Mouse (Mus musculus): ENCODE measurements around the gene Myo18a. TPM values are rescaled to one million over a fixed set of nuclear protein-coding genes. Genes with fewer than 3 reads are reported as not detected.

Gene Myo18a
- 10 to 100 TPM; 15.9 to 48.2 TPM for polyA plus RNA-seq (2012; fragmentation: generic; extraction: Trizol)

DNA sequence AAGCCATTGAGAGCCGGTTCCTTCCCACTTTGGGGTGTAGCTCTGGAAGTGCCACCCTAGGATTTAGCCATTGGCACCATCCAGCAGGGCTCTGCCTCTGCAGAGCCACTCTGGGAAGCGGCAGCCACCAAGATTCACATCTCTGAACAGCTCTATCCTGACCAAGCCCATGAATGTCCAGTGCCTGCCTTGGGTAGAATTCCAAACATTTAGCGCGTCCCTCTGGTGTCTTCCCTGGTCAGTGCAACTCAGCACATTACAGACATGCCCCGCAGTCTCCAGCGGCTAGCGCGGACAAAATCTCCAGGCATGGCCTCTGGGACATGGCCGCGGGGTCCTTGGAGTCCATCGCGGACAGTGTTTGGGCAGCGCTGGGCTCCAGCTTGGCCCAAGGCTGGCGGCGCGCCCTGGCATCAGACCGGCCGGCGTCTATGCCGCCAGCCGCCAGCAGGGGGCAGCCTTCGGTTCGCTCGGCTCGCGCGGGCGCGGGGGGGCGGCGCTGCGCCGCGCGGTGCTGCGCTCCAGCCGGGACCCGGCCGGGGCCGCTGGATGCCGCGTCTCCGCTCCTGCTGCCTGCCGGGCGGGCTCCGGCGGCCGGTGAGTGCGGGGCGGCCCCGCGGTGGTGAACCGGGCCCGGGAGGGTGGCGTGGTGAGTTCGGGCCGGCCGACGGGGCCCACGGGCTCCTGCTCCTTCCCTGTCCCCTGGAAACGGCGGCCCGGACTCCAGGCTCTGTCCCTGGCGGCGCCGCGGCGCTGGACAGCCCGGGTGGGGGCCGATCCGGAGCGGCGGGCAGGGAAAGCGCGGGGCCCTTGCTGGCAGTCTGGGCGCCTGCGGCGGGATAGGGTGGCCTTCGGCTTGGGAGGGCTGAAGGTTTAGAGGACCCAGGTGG, at the start of gene Myo18a:
TSS of gene Myo18a (plus strand) at position 464 of the 890 bp plus-strand sequence.

DNA sequence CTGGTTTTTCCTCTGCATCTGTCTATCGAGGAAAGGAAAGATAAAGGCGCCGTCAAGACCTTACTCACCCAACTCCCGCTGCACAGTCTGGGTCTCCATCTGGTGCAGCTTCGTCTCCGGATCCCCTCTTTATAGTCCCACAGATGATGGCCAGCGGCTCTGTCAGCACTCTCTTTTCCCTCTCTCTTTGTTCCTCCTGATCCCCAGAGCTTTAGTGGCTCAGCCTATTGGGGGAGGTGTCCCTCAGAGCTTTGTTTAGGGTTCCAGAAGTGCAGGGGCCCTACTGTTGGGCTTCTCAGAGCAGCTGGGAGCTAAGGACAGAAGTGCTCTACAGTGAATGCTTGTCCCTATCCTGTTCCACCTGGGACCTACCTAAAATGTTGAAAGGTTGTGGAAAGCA, 37.9 kb upstream of the Myo18a start, which contains the start of gene Cryba1:
TSS of gene Cryba1 (minus strand) at position 101 of the 400 bp plus-strand sequence.

DNA sequence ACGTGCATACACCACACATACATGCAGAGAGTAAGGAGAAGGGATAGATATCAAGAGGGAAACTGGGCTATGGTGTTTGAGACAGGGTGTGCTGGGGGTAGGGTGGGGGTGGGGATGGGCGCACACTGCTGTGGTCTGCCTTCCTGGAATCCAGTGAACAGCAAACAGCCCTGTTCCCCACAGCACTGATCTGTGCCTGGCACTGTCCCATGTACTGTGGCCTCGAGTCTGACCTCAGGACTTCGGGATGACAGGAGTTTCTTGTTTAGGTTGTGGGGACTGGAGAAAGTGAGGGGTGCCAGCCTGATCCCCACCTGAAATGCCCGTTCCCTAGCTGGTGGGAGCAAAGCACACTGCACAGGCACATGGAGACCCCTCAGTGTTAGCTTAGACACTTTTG, 24.7 kb downstream of the Myo18a start, which contains the start of gene Gm10277:
TSS of gene Gm10277 (minus strand) at position 41 of the 400 bp plus-strand sequence.

GRCm38 (mm10) chr11:77893787-77894718, 131.0 kb downstream of the Myo18a start, which contains the start of gene Pipox:
Gene Pipox, minus strand, starts transcription at chr11:77894096.

Other genes with a start within 250 kb of the Myo18a start
- under 1 TPM; 0.12 to 0.44 TPM for gene Abhd15, start 248.1 kb upstream of the Myo18a start, polyA plus RNA-seq (2012; fragmentation: generic; extraction: Trizol)
- 10 to 100 TPM; 21.6 to 43.4 TPM for gene Trp53i13, start 247.3 kb upstream of the Myo18a start, polyA plus RNA-seq (2012; fragmentation: generic; extraction: Trizol)
- under 1 TPM in 1 of 2 experiments, not detected in 1; 0.05 TPM for gene Gm10392, start 244.0 kb upstream of the Myo18a start, polyA plus RNA-seq (2012; fragmentation: generic; extraction: Trizol)
- 1 to 10 TPM in 1 of 2 experiments, under 1 TPM in 1; 0.32 to 2.7 TPM for gene Taok1, start 155.4 kb upstream of the Myo18a start, polyA plus RNA-seq (2012; fragmentation: generic; extraction: Trizol)
- gene Nufip2, start 77.1 kb upstream of the Myo18a start, polyA plus RNA-seq (2012; fragmentation: generic; extraction: Trizol): 1 to 10 TPM in 1 of 2 experiments, under 1 TPM in 1; 0.84 to 3.9 TPM
- not detected for gene Cryba1, start 38.0 kb upstream of the Myo18a start, polyA plus RNA-seq (2012; fragmentation: generic; extraction: Trizol)
- under 1 TPM; 0.30 to 0.79 TPM for gene Gm10277, start 24.5 kb downstream of the Myo18a start, polyA plus RNA-seq (2012; fragmentation: generic; extraction: Trizol)
- gene Pipox, start 130.8 kb downstream of the Myo18a start, polyA plus RNA-seq (2012; fragmentation: generic; extraction: Trizol): 1 to 10 TPM in 1 of 2 experiments, under 1 TPM in 1; 0.05 to 4.8 TPM
- gene Sez6, start 167.6 kb downstream of the Myo18a start, polyA plus RNA-seq (2012; fragmentation: generic; extraction: Trizol): not detected
- gene Phf12, start 219.5 kb downstream of the Myo18a start, polyA plus RNA-seq (2012; fragmentation: generic; extraction: Trizol): 10 to 100 TPM in 1 of 2 experiments, 1 to 10 TPM in 1; 7.7 to 27.1 TPM